Mouse (Mus musculus): ENCODE results near the gene Mllt6. TPM values are rescaled to one million over a fixed set of nuclear protein-coding genes. Genes with fewer than 3 reads are reported as not detected.

Gene Mllt6
- polyA plus RNA-seq, 1 experiment from 2014 or later: 3.4 TPM

DNA sequence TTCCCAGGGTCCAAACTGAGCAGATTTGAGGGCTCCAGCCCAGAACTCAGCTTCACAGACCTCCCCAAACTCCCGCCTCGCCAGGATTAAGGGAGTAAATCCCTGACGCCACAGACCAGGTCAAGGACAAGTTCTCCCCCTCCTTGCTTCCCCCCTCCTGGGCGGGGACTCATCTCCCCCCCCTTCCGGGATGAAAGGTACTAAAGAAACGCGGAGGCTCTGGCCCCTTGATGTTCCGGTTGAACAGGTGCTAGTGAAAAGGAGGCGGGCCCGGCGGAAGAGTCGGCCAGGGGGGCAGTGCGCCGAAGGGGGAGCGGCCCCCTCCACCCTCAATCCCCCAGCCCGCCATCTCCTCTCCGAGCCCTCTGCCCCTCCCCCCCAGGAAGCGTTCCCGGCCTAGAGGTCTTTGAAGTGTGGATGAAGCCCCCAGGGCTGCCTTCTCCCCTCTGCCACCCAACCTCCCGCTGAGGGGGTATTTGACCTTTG is 1.5 kb upstream of the Mllt6 start:
- DNase-seq (ENCODE audit: low spot score) (peak; percentile 79), ATAC-seq (replicated peaks; ENCODE audit: low FRiP score) (no peak)
- H3K9ac ChIP-seq (ENCODE audit: low read length): peak overlapping the region; percentile 35
- peak overlapping the region; percentile 19 for H3K4me3 ChIP-seq (ENCODE audit: low read depth, low read length)
- WGBS: under 1% methylated on average over 20 of the region's 20 CpGs
- peak overlapping the region; percentile 88 for H3K4me2 ChIP-seq (ENCODE audit: low read depth, low read length, severe bottlenecking)
- peaks cover 3% of the 10 kb centered on the region for H3K36me3 ChIP-seq (ENCODE audit: control insufficient read depth, insufficient read depth, low read length)
- peaks cover 14% of the 10 kb centered on the region for H3K27me3 ChIP-seq (ENCODE audit: control insufficient read depth, insufficient read depth, low read length)
- no peaks in the 10 kb centered on the region for H3K9me3 ChIP-seq (ENCODE audit: control insufficient read depth, low read length)
- H3K27ac ChIP-seq (ENCODE audit: low read depth, low read length): no peak overlapping the region; the same call in 1 of the 2 replicates
- peaks cover 20% of the 10 kb centered on the region for H3K4me1 ChIP-seq (replicated peaks; ENCODE audit: control insufficient read depth, insufficient read depth, low read length)

DNA sequence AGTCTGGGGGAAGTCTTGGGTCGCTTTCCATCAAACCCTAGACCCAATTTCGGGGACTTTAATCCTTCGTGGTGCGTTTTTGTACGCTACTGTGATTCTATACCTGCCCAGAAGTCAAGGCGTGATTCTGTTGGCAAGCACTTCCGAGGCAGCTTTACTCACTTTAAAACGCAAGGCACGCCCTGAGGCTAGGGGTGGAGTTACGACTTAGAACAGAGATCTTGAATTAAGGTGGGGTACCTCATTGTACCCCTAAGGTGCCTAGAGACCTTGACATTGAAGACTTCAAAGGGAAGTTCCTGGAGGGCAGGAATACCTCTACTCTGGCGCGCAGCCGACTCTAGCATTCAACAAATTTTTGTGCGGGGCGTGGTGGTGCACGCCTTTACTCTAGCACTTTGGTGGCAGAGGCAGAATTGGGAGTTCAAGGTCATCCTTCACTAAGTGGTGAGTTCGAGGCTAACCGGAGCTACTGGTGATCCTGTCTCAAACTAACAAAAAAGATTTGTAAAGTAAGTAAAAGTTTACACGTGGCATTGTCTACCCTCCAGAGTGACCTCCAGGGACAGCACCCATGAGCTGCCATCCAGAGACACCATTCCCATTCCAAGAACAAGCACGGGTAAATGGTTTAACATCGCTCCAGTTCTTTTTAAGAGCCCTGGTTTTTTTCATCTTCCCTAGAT is 864 bp upstream of the Mllt6 start:
- WGBS: 2% methylated on average over 21 of the region's 21 CpGs
- peak; percentile 60 for DNase-seq (ENCODE audit: low spot score)
- H3K4me2 ChIP-seq (ENCODE audit: low read depth, low read length, severe bottlenecking): peak overlapping the region; percentile 88
- peak overlapping the region; percentile 92 for H3K9ac ChIP-seq (ENCODE audit: low read length)
- H3K4me1 ChIP-seq (replicated peaks; ENCODE audit: control insufficient read depth, insufficient read depth, low read length): peaks cover 20% of the 10 kb centered on the region
- H3K27me3 ChIP-seq (ENCODE audit: control insufficient read depth, insufficient read depth, low read length): peaks cover 14% of the 10 kb centered on the region
- H3K9me3 ChIP-seq (ENCODE audit: control insufficient read depth, low read length): no peaks in the 10 kb centered on the region
- H3K4me3 ChIP-seq (ENCODE audit: low read depth, low read length): peak overlapping the region; percentile 96
- ATAC-seq (replicated peaks; ENCODE audit: low FRiP score): no peak
- H3K27ac ChIP-seq (ENCODE audit: low read depth, low read length): peak overlapping the region; percentile 80
- H3K36me3 ChIP-seq (ENCODE audit: control insufficient read depth, insufficient read depth, low read length): peaks cover 6% of the 10 kb centered on the region

DNA sequence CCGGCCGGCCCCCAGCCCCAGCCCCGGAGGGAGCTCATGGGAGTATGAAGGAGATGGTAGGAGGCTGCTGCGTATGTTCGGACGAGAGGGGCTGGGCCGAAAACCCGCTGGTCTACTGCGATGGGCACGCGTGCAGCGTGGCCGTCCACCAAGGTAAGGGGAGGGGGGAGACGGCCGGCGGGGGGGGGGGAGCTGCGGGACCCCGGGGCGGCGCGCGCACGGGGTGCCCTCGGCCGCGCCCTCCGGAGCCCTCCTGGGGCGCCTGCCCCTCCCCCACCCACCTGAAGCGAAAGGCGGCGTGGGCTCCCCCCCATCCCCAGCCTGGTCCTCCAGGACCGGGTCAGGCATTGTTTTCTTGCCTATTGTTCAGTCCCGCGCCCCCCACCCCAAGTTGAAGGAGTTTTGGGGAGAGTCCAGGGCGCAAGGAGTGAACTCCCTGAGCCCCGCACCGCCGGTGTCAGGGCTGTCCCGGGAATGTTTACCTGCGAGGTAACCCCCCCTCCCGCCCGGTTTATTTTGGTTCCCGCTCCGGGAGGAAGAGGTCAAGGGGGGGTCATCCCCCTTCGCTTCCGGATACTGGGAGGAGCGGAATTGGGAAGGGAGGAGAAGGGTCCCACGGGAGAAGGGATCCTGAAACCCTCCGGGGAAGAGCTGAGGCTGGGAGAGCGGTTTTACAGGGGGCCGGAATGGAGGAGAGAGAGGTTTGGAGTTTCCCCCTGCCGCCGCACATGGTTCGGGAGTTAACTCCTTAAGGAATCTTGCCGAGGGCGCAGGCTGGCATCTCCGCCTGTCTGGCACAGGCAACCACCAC is 519 bp downstream of the Mllt6 start:
- no peak for ATAC-seq (replicated peaks; ENCODE audit: low FRiP score)

DNA sequence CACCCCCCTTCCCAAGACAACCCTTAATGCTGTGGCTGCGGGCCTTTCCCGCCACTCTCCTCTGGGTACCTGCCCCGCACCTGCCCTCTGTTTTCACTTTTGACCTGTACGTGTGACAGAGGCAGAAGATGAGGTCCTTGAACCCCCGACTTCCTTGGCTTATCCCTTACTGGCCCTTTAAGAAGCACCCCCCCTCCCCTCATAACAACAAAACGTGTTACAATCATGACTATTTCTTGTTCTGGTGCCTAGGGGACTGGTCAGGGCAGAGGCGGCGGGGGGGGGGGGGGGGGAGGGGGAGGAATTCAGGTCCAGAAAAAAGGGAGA is 1.1 kb downstream of the Mllt6 start:
- 0% methylated on average over 6 of the region's 8 CpGs for WGBS
- H3K9ac ChIP-seq (ENCODE audit: low read length): peak overlapping the region; percentile 92
- peaks cover 20% of the 10 kb centered on the region for H3K4me1 ChIP-seq (replicated peaks; ENCODE audit: control insufficient read depth, insufficient read depth, low read length)

More for the DNA sequence above, 519 bp downstream of the Mllt6 start:
- Histone ChIP-seq H3K4me3 (ENCODE audit: low read depth, low read length) (peak overlapping the region; percentile 96), H3K9ac (ENCODE audit: low read length) (peak overlapping the region; percentile 92), H3K4me1 (replicated peaks; ENCODE audit: control insufficient read depth, insufficient read depth, low read length) (peaks cover 20% of the 10 kb centered on the region), H3K9me3 (ENCODE audit: control insufficient read depth, low read length) (no peaks in the 10 kb centered on the region), H3K27ac (ENCODE audit: low read depth, low read length) (peak overlapping the region; percentile 80), H3K4me2 (ENCODE audit: low read depth, low read length, severe bottlenecking) (peak overlapping the region; percentile 88), H3K27me3 (ENCODE audit: control insufficient read depth, insufficient read depth, low read length) (peaks cover 14% of the 10 kb centered on the region), H3K36me3 (ENCODE audit: control insufficient read depth, insufficient read depth, low read length) (peaks cover 8% of the 10 kb centered on the region)
- peak; percentile 80 for DNase-seq (ENCODE audit: low spot score)
- 1% methylated on average over 30 of the region's 57 CpGs for WGBS

DNA sequence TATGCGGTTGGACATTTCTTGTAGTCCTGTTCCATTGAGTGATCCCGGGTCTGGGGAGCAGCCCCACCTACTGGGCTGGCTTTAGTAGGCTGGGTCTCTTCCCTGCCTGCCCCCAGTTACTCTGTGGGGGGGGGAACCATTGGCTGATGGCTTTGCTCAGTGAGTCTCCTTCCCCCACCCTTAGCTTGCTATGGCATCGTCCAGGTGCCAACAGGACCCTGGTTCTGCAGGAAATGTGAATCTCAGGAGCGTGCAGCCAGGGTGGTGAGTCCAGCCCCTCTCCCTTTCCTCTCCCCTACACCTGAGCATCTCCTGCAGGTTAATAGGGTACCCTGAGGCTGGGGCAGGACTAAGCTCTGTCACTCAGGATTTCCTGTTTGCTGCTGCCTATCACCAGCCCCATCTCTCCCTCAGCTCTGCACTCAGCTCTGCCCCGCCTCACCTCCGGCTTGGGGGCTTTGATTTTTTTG is 1.6 kb downstream of the Mllt6 start:
- Histone ChIP-seq H3K4me3 (ENCODE audit: low read depth, low read length) (peak overlapping the region; percentile 96), H3K27ac (ENCODE audit: low read depth, low read length) (no peak overlapping the region), H3K9me3 (ENCODE audit: control insufficient read depth, low read length) (no peaks in the 10 kb centered on the region), H3K36me3 (ENCODE audit: control insufficient read depth, insufficient read depth, low read length) (peaks cover 11% of the 10 kb centered on the region), H3K4me1 (replicated peaks; ENCODE audit: control insufficient read depth, insufficient read depth, low read length) (peaks cover 19% of the 10 kb centered on the region), H3K9ac (ENCODE audit: low read length) (no peak overlapping the region), H3K27me3 (ENCODE audit: control insufficient read depth, insufficient read depth, low read length) (peaks cover 14% of the 10 kb centered on the region), H3K4me2 (ENCODE audit: low read depth, low read length, severe bottlenecking) (peak overlapping the region; percentile 88)
- ATAC-seq (replicated peaks; ENCODE audit: low FRiP score) (no peak), DNase-seq (ENCODE audit: low spot score) (peak; percentile 54)
- WGBS: 23% methylated on average over 6 of the region's 6 CpGs

More for the DNA sequence above, 1.1 kb downstream of the Mllt6 start:
- peaks cover 8% of the 10 kb centered on the region for H3K36me3 ChIP-seq (ENCODE audit: control insufficient read depth, insufficient read depth, low read length)
- peak overlapping the region; percentile 96 for H3K4me3 ChIP-seq (ENCODE audit: low read depth, low read length)
- H3K9me3 ChIP-seq (ENCODE audit: control insufficient read depth, low read length): no peaks in the 10 kb centered on the region
- ATAC-seq (replicated peaks; ENCODE audit: low FRiP score) (no peak), DNase-seq (ENCODE audit: low spot score) (no peak)
- peak overlapping the region; percentile 88 for H3K4me2 ChIP-seq (ENCODE audit: low read depth, low read length, severe bottlenecking)
- no peak overlapping the region; the same call in 1 of the 2 replicates for H3K27ac ChIP-seq (ENCODE audit: low read depth, low read length)
- H3K27me3 ChIP-seq (ENCODE audit: control insufficient read depth, insufficient read depth, low read length): peaks cover 14% of the 10 kb centered on the region

DNA sequence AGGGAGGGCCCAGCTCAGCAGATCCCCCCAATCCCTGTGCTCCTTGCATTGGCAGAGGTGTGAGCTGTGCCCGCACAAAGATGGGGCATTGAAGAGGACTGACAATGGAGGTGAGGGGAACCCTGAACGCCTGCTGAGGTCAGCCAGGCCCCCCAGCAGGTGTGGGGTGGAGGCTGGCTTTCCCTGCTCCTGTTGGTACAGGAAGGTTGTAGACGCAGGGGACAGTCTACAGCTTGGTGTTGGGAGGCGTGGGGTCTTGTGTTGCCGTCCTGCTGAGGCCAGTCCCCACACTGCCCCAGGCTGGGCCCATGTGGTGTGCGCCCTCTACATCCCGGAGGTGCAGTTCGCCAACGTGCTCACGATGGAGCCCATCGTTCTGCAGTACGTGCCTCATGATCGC is 2.2 kb downstream of the Mllt6 start:
- Histone ChIP-seq H3K4me1 (replicated peaks; ENCODE audit: control insufficient read depth, insufficient read depth, low read length) (peaks cover 18% of the 10 kb centered on the region), H3K4me3 (ENCODE audit: low read depth, low read length) (no peak overlapping the region), H3K9ac (ENCODE audit: low read length) (no peak overlapping the region), H3K36me3 (ENCODE audit: control insufficient read depth, insufficient read depth, low read length) (peaks cover 14% of the 10 kb centered on the region), H3K4me2 (ENCODE audit: low read depth, low read length, severe bottlenecking) (no peak overlapping the region), H3K9me3 (ENCODE audit: control insufficient read depth, low read length) (no peaks in the 10 kb centered on the region), H3K27ac (ENCODE audit: low read depth, low read length) (no peak overlapping the region), H3K27me3 (ENCODE audit: control insufficient read depth, insufficient read depth, low read length) (peaks cover 14% of the 10 kb centered on the region)
- WGBS: 88% methylated on average over 13 of the region's 13 CpGs
- ATAC-seq (replicated peaks; ENCODE audit: low FRiP score): no peak
- peak; percentile 39 for DNase-seq (ENCODE audit: low spot score)

DNA sequence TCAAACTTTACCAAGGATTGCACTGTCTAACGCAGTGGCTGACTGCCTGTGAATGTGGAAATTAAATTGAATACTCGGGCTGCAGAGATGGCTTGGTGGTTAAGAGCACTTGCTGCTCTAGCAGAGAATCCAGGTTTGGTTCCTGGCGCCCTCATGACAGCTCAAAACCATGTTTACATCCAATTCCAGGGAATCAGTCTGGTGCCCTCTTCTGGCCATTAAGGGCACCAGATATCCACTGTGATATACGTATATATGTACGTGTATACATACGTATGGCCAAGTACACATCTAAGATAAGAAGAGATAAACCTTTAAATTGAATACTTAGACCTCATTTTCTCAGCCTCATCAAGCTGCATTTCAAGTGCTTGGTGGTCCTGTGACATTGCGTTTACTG is 3.0 kb downstream of the Mllt6 start:
- H3K4me3 ChIP-seq (ENCODE audit: low read depth, low read length): no peak overlapping the region
- H3K4me1 ChIP-seq (replicated peaks; ENCODE audit: control insufficient read depth, insufficient read depth, low read length): peaks cover 18% of the 10 kb centered on the region
- ATAC-seq (replicated peaks; ENCODE audit: low FRiP score) (no peak), DNase-seq (ENCODE audit: low spot score) (peak; percentile 44)
- peaks cover 14% of the 10 kb centered on the region for H3K36me3 ChIP-seq (ENCODE audit: control insufficient read depth, insufficient read depth, low read length)
- 94% methylated on average over 7 of the region's 7 CpGs for WGBS
- no peaks in the 10 kb centered on the region for H3K9me3 ChIP-seq (ENCODE audit: control insufficient read depth, low read length)
- H3K9ac ChIP-seq (ENCODE audit: low read length): no peak overlapping the region
- peaks cover 9% of the 10 kb centered on the region for H3K27me3 ChIP-seq (ENCODE audit: control insufficient read depth, insufficient read depth, low read length)
- no peak overlapping the region for H3K4me2 ChIP-seq (ENCODE audit: low read depth, low read length, severe bottlenecking)
- no peak overlapping the region for H3K27ac ChIP-seq (ENCODE audit: low read depth, low read length)

DNA sequence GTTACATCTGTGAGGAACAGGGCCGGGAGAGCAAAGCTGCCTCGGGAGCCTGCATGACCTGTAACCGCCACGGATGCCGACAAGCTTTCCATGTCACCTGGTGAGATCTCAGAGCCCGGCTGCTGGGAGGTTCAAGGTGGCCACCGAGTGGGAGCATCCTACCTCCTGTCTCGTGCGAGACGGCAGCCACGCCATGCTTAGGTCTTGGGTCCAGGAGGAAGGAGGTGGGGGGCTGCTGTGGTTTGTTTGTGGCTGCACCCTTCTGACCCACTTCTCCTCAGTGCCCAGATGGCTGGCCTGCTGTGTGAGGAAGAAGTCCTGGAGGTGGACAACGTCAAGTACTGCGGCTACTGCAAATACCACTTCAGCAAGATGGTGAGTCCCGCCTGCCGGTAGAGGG is 3.6 kb downstream of the Mllt6 start:
- H3K27me3 ChIP-seq (ENCODE audit: control insufficient read depth, insufficient read depth, low read length): peaks cover 6% of the 10 kb centered on the region
- H3K4me1 ChIP-seq (replicated peaks; ENCODE audit: control insufficient read depth, insufficient read depth, low read length): peaks cover 14% of the 10 kb centered on the region
- ATAC-seq (replicated peaks; ENCODE audit: low FRiP score): no peak
- H3K36me3 ChIP-seq (ENCODE audit: control insufficient read depth, insufficient read depth, low read length): peaks cover 14% of the 10 kb centered on the region
- peak; percentile 53 for DNase-seq (ENCODE audit: low spot score)
- H3K9me3 ChIP-seq (ENCODE audit: control insufficient read depth, low read length): no peaks in the 10 kb centered on the region
- H3K9ac ChIP-seq (ENCODE audit: low read length): no peak overlapping the region
- WGBS: 95% methylated on average over 15 of the region's 15 CpGs
- no peak overlapping the region for H3K27ac ChIP-seq (ENCODE audit: low read depth, low read length)
- no peak overlapping the region for H3K4me3 ChIP-seq (ENCODE audit: low read depth, low read length)
- no peak overlapping the region for H3K4me2 ChIP-seq (ENCODE audit: low read depth, low read length, severe bottlenecking)
